Mouse (Mus musculus): ENCODE results near the gene Ankrd13a. TPM values are rescaled to one million over a fixed set of nuclear protein-coding genes. Genes with fewer than 3 reads are reported as not detected.
A peak's percentile ranks its signal among the peaks of the same experiment; 100 is the strongest.
"Not testable (repeated sequence)": the region's sequence is repeated elsewhere in the genome, so short reads cannot be mapped to it uniquely, and the experiment has no call there.

The Ankrd13a gene
- polyA plus RNA-seq, 1 experiment from 2014 or later: 79.3 TPM

GRCm38 (mm10) chr5:114816599-114816998 is 42.1 kb downstream of the Ankrd13a start:
- Histone ChIP-seq H3K9ac (no peak overlapping the region), H3K27ac (no peak overlapping the region), H3K4me3 (no peak overlapping the region), H3K4me2 (no peak overlapping the region), H3K27me3 (no peaks in the 10 kb centered on the region), H3K36me3 (peaks cover 4% of the 10 kb centered on the region; the same call in 1 of the 2 replicates), H3K9me3 (no peaks in the 10 kb centered on the region), H3K4me1 (peaks cover 9% of the 10 kb centered on the region)
- WGBS: 51% methylated on average over 6 of the region's 6 CpGs
- no peak for ATAC-seq (ENCODE audit: borderline replicate concordance, extremely low read depth, low FRiP score, low TSS enrichment)

- Histone ChIP-seq H3K27me3 (no peaks in the 10 kb centered on the region), H3K4me1 (peaks cover 8% of the 10 kb centered on the region; the same call in 1 of the 2 replicates), H3K4me3 (no peak overlapping the region), H3K9me3 (no peaks in the 10 kb centered on the region), H3K4me2 (no peak overlapping the region), H3K27ac (no peak overlapping the region), H3K36me3 (peaks cover 5% of the 10 kb centered on the region; the same call in 1 of the 2 replicates), H3K9ac (no peak overlapping the region)
- WGBS: 75% methylated on average over 10 of the region's 11 CpGs
- no peak for ATAC-seq (ENCODE audit: borderline replicate concordance, extremely low read depth, low FRiP score, low TSS enrichment)
Measured at GRCm38 (mm10) chr5:114818124-114818523, 43.6 kb downstream of the Ankrd13a start.

- WGBS: 9% methylated on average over 43 of the region's 53 CpGs
- Histone ChIP-seq H3K36me3 (peaks cover 5% of the 10 kb centered on the region; the same call in 1 of the 2 replicates), H3K4me1 (peaks cover 14% of the 10 kb centered on the region; the same call in 1 of the 2 replicates), H3K9me3 (no peaks in the 10 kb centered on the region), H3K27ac (peak within 1 kb of the TSS; percentile 82), H3K4me3 (peak within 1 kb of the TSS; percentile 80), H3K27me3 (no peaks in the 10 kb centered on the region), H3K4me2 (peak within 1 kb of the TSS; percentile 83), H3K9ac (peak within 1 kb of the TSS; percentile 77)
- ATAC-seq (ENCODE audit: borderline replicate concordance, extremely low read depth, low FRiP score, low TSS enrichment): peak; percentile 88
Measured at GRCm38 (mm10) chr5:114822796-114823688, 48.6 kb downstream of the Ankrd13a start, which contains the start of gene 1500011B03Rik. Gene 1500011B03Rik, minus strand, starts transcription at chr5:114823468.

- peak overlapping the region; percentile 12; the same call in 1 of the 2 replicates for H3K4me3 ChIP-seq
- H3K9me3 ChIP-seq: no peaks in the 10 kb centered on the region
- H3K9ac ChIP-seq: no peak overlapping the region
- WGBS: 18% methylated on average over 9 of the region's 9 CpGs
- no peak for ATAC-seq (ENCODE audit: borderline replicate concordance, extremely low read depth, low FRiP score, low TSS enrichment)
- no peak overlapping the region for H3K27ac ChIP-seq
- peaks cover 14% of the 10 kb centered on the region; the same call in 1 of the 2 replicates for H3K4me1 ChIP-seq
- no peaks in the 10 kb centered on the region for H3K27me3 ChIP-seq
- peaks cover 5% of the 10 kb centered on the region; the same call in 1 of the 2 replicates for H3K36me3 ChIP-seq
- peak overlapping the region; percentile 83 for H3K4me2 ChIP-seq
Measured at GRCm38 (mm10) chr5:114824197-114824596, 49.7 kb downstream of the Ankrd13a start.

GRCm38 (mm10) chr5:114825978-114826691 is 51.7 kb downstream of the Ankrd13a start:
- H3K4me1 ChIP-seq: peaks cover 14% of the 10 kb centered on the region; the same call in 1 of the 2 replicates
- WGBS: 7% methylated on average over 27 of the region's 27 CpGs
- ATAC-seq (ENCODE audit: borderline replicate concordance, extremely low read depth, low FRiP score, low TSS enrichment): peak; percentile 75
- peak overlapping the region; percentile 29 for H3K9ac ChIP-seq
- H3K4me2 ChIP-seq: peak overlapping the region; percentile 78
- no peak overlapping the region; the same call in 1 of the 2 replicates for H3K27ac ChIP-seq
- H3K9me3 ChIP-seq: no peaks in the 10 kb centered on the region
- peaks cover 5% of the 10 kb centered on the region; the same call in 1 of the 2 replicates for H3K36me3 ChIP-seq
- H3K27me3 ChIP-seq: no peaks in the 10 kb centered on the region
- H3K4me3 ChIP-seq: peak overlapping the region; percentile 41

GRCm38 (mm10) chr5:114827427-114827826 is 53.0 kb downstream of the Ankrd13a start:
- no peaks in the 10 kb centered on the region for H3K36me3 ChIP-seq
- H3K9me3 ChIP-seq: no peaks in the 10 kb centered on the region
- whole genome bisulfite sequencing: 72% methylated on average over 12 of the region's 12 CpGs
- no peak overlapping the region for H3K27ac ChIP-seq
- H3K4me3 ChIP-seq: no peak overlapping the region
- no peak overlapping the region for H3K9ac ChIP-seq
- no peak for ATAC-seq (ENCODE audit: borderline replicate concordance, extremely low read depth, low FRiP score, low TSS enrichment)
- H3K27me3 ChIP-seq: no peaks in the 10 kb centered on the region
- peaks cover 12% of the 10 kb centered on the region; the same call in 1 of the 2 replicates for H3K4me1 ChIP-seq
- H3K4me2 ChIP-seq: no peak overlapping the region

- ATAC-seq (ENCODE audit: borderline replicate concordance, extremely low read depth, low FRiP score, low TSS enrichment): no peak
- 57% methylated on average over 3 of the region's 3 CpGs for WGBS
- Histone ChIP-seq H3K36me3 (no peaks in the 10 kb centered on the region), H3K4me3 (no peak overlapping the region), H3K27me3 (no peaks in the 10 kb centered on the region), H3K27ac (no peak overlapping the region), H3K9me3 (no peaks in the 10 kb centered on the region), H3K9ac (no peak overlapping the region), H3K4me1 (peaks cover 4% of the 10 kb centered on the region; the same call in 1 of the 2 replicates), H3K4me2 (no peak overlapping the region)
Measured at GRCm38 (mm10) chr5:114829740-114830139, 55.3 kb downstream of the Ankrd13a start.

- Histone ChIP-seq H3K9me3 (no peaks in the 10 kb centered on the region), H3K4me2 (no peak overlapping the region), H3K36me3 (no peaks in the 10 kb centered on the region), H3K27me3 (no peaks in the 10 kb centered on the region), H3K27ac (no peak overlapping the region), H3K4me1 (peaks cover 9% of the 10 kb centered on the region), H3K4me3 (no peak overlapping the region), H3K9ac (no peak overlapping the region)
- WGBS: 29% methylated on average over 12 of the region's 12 CpGs
- ATAC-seq (ENCODE audit: borderline replicate concordance, extremely low read depth, low FRiP score, low TSS enrichment): peak; percentile 46; the same call in 1 of the 2 replicates
Measured at GRCm38 (mm10) chr5:114836886-114837285, 62.4 kb downstream of the Ankrd13a start.

GRCm38 (mm10) chr5:114840481-114840880 is 66.0 kb downstream of the Ankrd13a start:
- not testable (repeated sequence) for H3K9me3 ChIP-seq; H3K9ac ChIP-seq; ATAC-seq (ENCODE audit: borderline replicate concordance, extremely low read depth, low FRiP score, low TSS enrichment); H3K27me3 ChIP-seq; H3K4me2 ChIP-seq; H3K36me3 ChIP-seq; H3K27ac ChIP-seq; H3K4me3 ChIP-seq
- peaks cover 19% of the 10 kb centered on the region for H3K4me1 ChIP-seq
- 40% methylated on average over 5 of the region's 5 CpGs for WGBS

- ATAC-seq (ENCODE audit: borderline replicate concordance, extremely low read depth, low FRiP score, low TSS enrichment): 0 out of 2 replicates have a peak, but pooled peaks have one; percentile 6
- not testable (repeated sequence) for H3K27me3 ChIP-seq, H3K27ac ChIP-seq, H3K4me3 ChIP-seq, H3K9ac ChIP-seq, H3K9me3 ChIP-seq, H3K4me2 ChIP-seq, H3K36me3 ChIP-seq
- 17% methylated on average over 3 of the region's 3 CpGs for whole genome bisulfite sequencing
- H3K4me1 ChIP-seq: peaks cover 15% of the 10 kb centered on the region; the same call in 1 of the 2 replicates
Measured at GRCm38 (mm10) chr5:114842155-114842554, 67.7 kb downstream of the Ankrd13a start.

- H3K4me2 ChIP-seq: no peak overlapping the region
- no peaks in the 10 kb centered on the region for H3K27me3 ChIP-seq
- no peak overlapping the region for H3K9ac ChIP-seq
- no peak for ATAC-seq (ENCODE audit: borderline replicate concordance, extremely low read depth, low FRiP score, low TSS enrichment)
- H3K4me1 ChIP-seq: peaks cover 15% of the 10 kb centered on the region; the same call in 1 of the 2 replicates
- no peaks in the 10 kb centered on the region for H3K9me3 ChIP-seq
- H3K27ac ChIP-seq: no peak overlapping the region
- 59% methylated on average over 5 of the region's 5 CpGs for WGBS
- no peaks in the 10 kb centered on the region for H3K36me3 ChIP-seq
- no peak overlapping the region for H3K4me3 ChIP-seq
Measured at GRCm38 (mm10) chr5:114842674-114843073, 68.2 kb downstream of the Ankrd13a start.

Data from lung, embryonic 15.5 days (tissue).